ENCODE assay signal across 25 mouse cellular contexts in the genomic region with DNA sequence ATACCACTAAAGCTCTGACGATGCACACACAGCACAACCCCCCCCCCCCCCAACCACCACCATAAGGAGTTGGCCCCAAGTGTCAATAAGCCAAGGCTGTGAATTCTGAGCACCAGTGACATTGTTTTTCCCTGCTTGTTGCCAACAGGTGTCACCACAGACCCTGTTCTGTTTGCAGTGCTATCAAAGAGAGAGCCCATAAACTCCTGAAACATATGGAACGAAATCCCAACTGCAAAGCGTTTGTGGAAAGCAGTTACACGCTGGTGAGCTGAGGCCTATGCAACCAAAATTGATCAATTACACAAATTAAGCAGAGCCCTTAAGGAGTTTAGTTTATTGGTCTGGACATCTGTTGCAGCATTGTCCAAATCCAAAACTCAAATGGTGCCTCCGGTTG.
DNase-seq lines count a peak whose midpoint lies in the region; ATAC-seq and TF ChIP-seq lines count a peak whose summit lies in the region.
"Had no signal": no experiment of that assay in that cellular context is flagged by ENCODE, and none has a peak within 500 bp of the region (broad histone marks: within the 10 kb centered on the region; RNA-seq: fewer than 3 reads in every experiment).

No protein-coding gene starts in this region.

- no peaks in the 10 kb centered on the region for H3K4me1 ChIP-seq in hindbrain, postnatal 0 days (ENCODE audit: insufficient read depth, low read length)
- H3K4me1 ChIP-seq in hindbrain, embryonic 11.5 days (replicated peaks; ENCODE audit: control insufficient read depth, insufficient read depth, low read length): no peaks in the 10 kb centered on the region
- H3K4me1 ChIP-seq in limb, embryonic 15.5 days: peaks cover 18% of the 10 kb centered on the region

- no peaks in the 10 kb centered on the region for H3K27me3 ChIP-seq in hindbrain, postnatal 0 days (ENCODE audit: insufficient read depth, low read length)
- H3K27me3 ChIP-seq in hindbrain, embryonic 11.5 days (ENCODE audit: control insufficient read depth, insufficient read depth, low read length): no peaks in the 10 kb centered on the region
- no peaks in the 10 kb centered on the region for H3K27me3 ChIP-seq in limb, embryonic 15.5 days
- H3K27me3 ChIP-seq: hindbrain, embryonic 12.5 days; neural tube, embryonic 12.5 days had no signal

- no peak overlapping the region for H3K4me3 ChIP-seq in hindbrain, postnatal 0 days (ENCODE audit: low read length)
- no peak overlapping the region for H3K4me3 ChIP-seq in hindbrain, embryonic 11.5 days (ENCODE audit: low read depth, low read length)
- no peak overlapping the region for H3K4me3 ChIP-seq in limb, embryonic 15.5 days
- H3K4me3 ChIP-seq: erythroblast, embryonic 14.5 days; forebrain, embryonic 13.5 days; heart, adult 2 months; heart, embryonic 13.5 days; hindbrain, embryonic 12.5 days; megakaryocyte, embryonic 14.5 days; midbrain, embryonic 13.5 days; neural tube, embryonic 12.5 days had no signal

- H3K9ac ChIP-seq in hindbrain, postnatal 0 days (replicated peaks; ENCODE audit: low read length): no peak overlapping the region
- no peak overlapping the region for H3K9ac ChIP-seq in hindbrain, embryonic 11.5 days (ENCODE audit: low read depth, low read length)
- H3K9ac ChIP-seq in limb, embryonic 15.5 days: no peak overlapping the region
- H3K9ac ChIP-seq: forebrain, embryonic 13.5 days; heart, embryonic 13.5 days; hindbrain, embryonic 12.5 days; liver, embryonic 14.5 days; lung, embryonic 14.5 days; midbrain, embryonic 13.5 days; neural tube, embryonic 12.5 days had no signal

- peak; percentile 51 for TF ChIP-seq CTCF in hindbrain, postnatal 0 days (IDR thresholded peaks at IDR 0.05; ENCODE audit: low read depth)

- H3K36me3 ChIP-seq in hindbrain, postnatal 0 days (ENCODE audit: insufficient read depth, low read length): no peaks in the 10 kb centered on the region
- H3K36me3 ChIP-seq in hindbrain, embryonic 11.5 days (ENCODE audit: control insufficient read depth, insufficient read depth, low read length): no peaks in the 10 kb centered on the region
- no peaks in the 10 kb centered on the region for H3K36me3 ChIP-seq in limb, embryonic 15.5 days
- H3K36me3 ChIP-seq: heart, embryonic 13.5 days; hindbrain, embryonic 12.5 days; midbrain, embryonic 13.5 days; neural tube, embryonic 12.5 days had no signal

- 51% methylated on average over 5 of the region's 5 CpGs for WGBS in hindbrain, postnatal 0 days
- 72% methylated on average over 5 of the region's 5 CpGs for WGBS in hindbrain, embryonic 11.5 days
- WGBS in limb, embryonic 15.5 days: 20% methylated on average over 5 of the region's 5 CpGs

- DNase-seq in hindbrain, postnatal 0 days (ENCODE audit: low spot score): peak; percentile 39
- DNase-seq in hindbrain, embryonic 11.5 days (ENCODE audit: low spot score): no peak
- DNase-seq in right cerebral cortex, postnatal 10 days (ENCODE audit: low spot score in 2 of 2): peak; percentile 33 to 43
- DNase-seq in right cerebral cortex, postnatal 25 days: no peak
- DNase-seq in forelimb bud, embryonic 11.5 days (ENCODE audit: low read depth, low spot score): peak; percentile 50
- DNase-seq: adrenal gland, postnatal 10 days; cerebellum, adult 2 months; cerebellum, postnatal 25 days; gastrocnemius, postnatal 25 days; heart, adult 2 months; heart, postnatal 14 days; kidney, adult 2 months; kidney, postnatal 10 days; lung, embryonic 14.5 days had no signal

- H3K9me3 ChIP-seq in hindbrain, postnatal 0 days (ENCODE audit: low read length): no peaks in the 10 kb centered on the region
- H3K9me3 ChIP-seq in hindbrain, embryonic 11.5 days (ENCODE audit: control insufficient read depth, low read length): no peaks in the 10 kb centered on the region
- no peaks in the 10 kb centered on the region for H3K9me3 ChIP-seq in limb, embryonic 15.5 days
- H3K9me3 ChIP-seq: forebrain, embryonic 13.5 days; heart, embryonic 13.5 days; hindbrain, embryonic 12.5 days; megakaryocyte, embryonic 14.5 days; midbrain, embryonic 13.5 days; neural tube, embryonic 12.5 days had no signal

- H3K4me2 ChIP-seq in hindbrain, postnatal 0 days (ENCODE audit: low read depth, low read length): no peak overlapping the region
- no peak overlapping the region for H3K4me2 ChIP-seq in hindbrain, embryonic 11.5 days (replicated peaks; ENCODE audit: low read depth, low read length)
- no peak overlapping the region for H3K4me2 ChIP-seq in limb, embryonic 15.5 days
- H3K4me2 ChIP-seq: forebrain, embryonic 13.5 days; heart, embryonic 13.5 days; hindbrain, embryonic 12.5 days; lung, embryonic 14.5 days; midbrain, embryonic 13.5 days; neural tube, embryonic 12.5 days had no signal

- no peak overlapping the region for H3K27ac ChIP-seq in hindbrain, postnatal 0 days
- H3K27ac ChIP-seq in hindbrain, embryonic 11.5 days (ENCODE audit: low read depth, low read length): no peak overlapping the region
- peak overlapping the region; percentile 65 for H3K27ac ChIP-seq in limb, embryonic 15.5 days
- H3K27ac ChIP-seq: forebrain, embryonic 13.5 days; heart, adult 2 months; heart, embryonic 13.5 days; hindbrain, embryonic 12.5 days; liver, embryonic 14.5 days; midbrain, embryonic 13.5 days; neural tube, embryonic 12.5 days had no signal

- no peak for ATAC-seq in hindbrain, postnatal 0 days
- no peak for ATAC-seq in hindbrain, embryonic 11.5 days (ENCODE audit: low FRiP score)
- ATAC-seq in limb, embryonic 15.5 days (ENCODE audit: insufficient number of reproducible peaks, low FRiP score, low TSS enrichment, low read depth): peak; percentile 63; the same call in 1 of the 2 replicates
- ATAC-seq in erythroblast, adult 5-6 weeks (replicated peaks; ENCODE audit: low FRiP score, poor library complexity, severe bottlenecking): no peak
- ATAC-seq: activated CD4-positive, CD25-positive, alpha-beta regulatory T cell, adult 4 months; forebrain, embryonic 13.5 days; midbrain, embryonic 13.5 days had no signal

Comparison
In these comparisons a context has a peak if more than half of its experiments do, and no peak if none do; other contexts are left out.
1. DNase-seq: peak in hindbrain, postnatal 0 days (single experiment), right cerebral cortex, postnatal 10 days (2 of 2) and forelimb bud, embryonic 11.5 days (single experiment); none in hindbrain, embryonic 11.5 days (single experiment) and right cerebral cortex, postnatal 25 days (single experiment).